Mouse (Mus musculus) neural tube, embryonic 12.5 days (tissue): ENCODE measurements around the gene Rbx1. TPM values are rescaled to one million over a fixed set of nuclear protein-coding genes. Genes with fewer than 3 reads are reported as not detected.

Source experiments
- ATAC-seq: fragments of 200-750 bp; cut with Nextera tagmentation; 2 replicates; pipeline ENCODE4 v1.8.0; 2017; ENCODE audit warnings: low read depth, mild to moderate bottlenecking, moderate TSS enrichment, moderate library complexity; ENCODE audit not compliant: low FRiP score
- H3K27ac ChIP-seq: fragments of 300-500 bp; sonication (generic); 2 replicates; pipeline ENCODE4 v1.5.1; 2016
- H3K27me3 ChIP-seq: fragments of 300-500 bp; sonication (generic); replicated peaks from 2 replicates; pipeline ENCODE4 v1.6.1; 2016; ENCODE audit warnings: mild to moderate bottlenecking
- H3K36me3 ChIP-seq: fragments of 300-500 bp; sonication (generic); 2 replicates; pipeline ENCODE4 v1.6.1; 2016; ENCODE audit warnings: mild to moderate bottlenecking
- H3K4me1 ChIP-seq: fragments of 300-500 bp; sonication (generic); 2 replicates; pipeline ENCODE4 v1.6.1; 2016
- H3K4me2 ChIP-seq: fragments of 300-500 bp; sonication (generic); replicated peaks from 2 replicates; pipeline ENCODE4 v1.6.1; 2016; ENCODE audit warnings: mild to moderate bottlenecking
- H3K4me3 ChIP-seq: fragments of 300-500 bp; sonication (generic); 2 replicates; pipeline ENCODE4 v1.5.1; 2016
- H3K9ac ChIP-seq: fragments of 300-500 bp; sonication (generic); 2 replicates; pipeline ENCODE4 v1.6.1; 2016; ENCODE audit warnings: mild to moderate bottlenecking
- H3K9me3 ChIP-seq: fragments of 300-500 bp; sonication (generic); 2 replicates; pipeline ENCODE4 v1.6.1; 2016; ENCODE audit warnings: mild to moderate bottlenecking
- WGBS: fragments of 180-500 bp; shearing (Covaris S2); methylation state at CpG from one replicate; pipeline ENCODE4 v1.1.7; 2016; 5-methylcytosine and 5-hydroxymethylcytosine counted together
- polyA plus RNA-seq: library from polyadenylated mRNA; unstranded; fragments of >200 nt; fragmentation: Nextera tagmentation; extraction: Ambion mirVana; gene quantifications from 2 replicates; pipeline ENCODE4 v1.2.1, GENCODE M21; 2016

The Rbx1 gene
- polyA plus RNA-seq, 1 experiment from 2014 or later: 477 TPM

DNA sequence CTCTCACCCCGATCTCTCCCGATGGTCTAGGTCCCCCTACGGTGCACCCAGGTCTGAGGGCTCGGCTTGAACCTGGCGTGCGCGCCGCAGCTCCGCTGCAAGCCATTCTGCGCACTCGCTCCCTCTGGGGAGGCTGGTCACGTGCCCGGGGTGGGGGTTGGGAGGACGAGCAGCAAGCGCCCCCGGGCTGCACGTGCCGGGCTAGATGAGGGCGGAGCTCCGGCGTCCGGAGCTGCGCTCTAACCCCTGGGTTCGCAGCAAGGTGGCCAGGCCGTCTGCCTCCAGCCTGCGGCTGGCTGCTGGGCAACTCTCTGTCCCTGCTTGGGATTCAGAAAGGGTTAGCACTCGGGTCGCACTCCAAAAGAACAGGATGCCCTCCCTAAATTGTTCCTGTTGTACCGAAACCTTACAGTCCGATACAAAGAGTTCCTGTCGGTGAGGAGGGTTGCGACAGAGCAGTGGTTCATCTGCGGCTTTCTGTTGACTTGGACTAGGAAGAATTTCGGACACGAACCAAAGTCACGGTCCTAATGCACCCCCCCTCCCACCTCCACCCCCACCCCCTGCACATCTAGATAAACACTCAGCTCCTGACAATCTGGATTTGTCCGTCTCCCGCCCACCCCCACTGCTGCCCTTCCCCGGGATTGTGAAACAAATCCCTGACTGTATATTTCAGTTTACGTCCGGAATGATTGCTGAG, 57.2 kb downstream of the Rbx1 start:
- Histone ChIP-seq H3K36me3 (no peaks in the 10 kb centered on the region), H3K4me1 (peaks cover 4% of the 10 kb centered on the region; the same call in 1 of the 2 replicates), H3K9me3 (no peaks in the 10 kb centered on the region), H3K27ac (peak overlapping the region; percentile 47; the same call in 1 of the 2 replicates), H3K27me3 (no peaks in the 10 kb centered on the region; the same call in 1 of the 2 replicates), H3K9ac (peak overlapping the region; percentile 68), H3K4me2 (peak overlapping the region; percentile 95), H3K4me3 (peak overlapping the region; percentile 45)
- peak; percentile 95 for ATAC-seq
- under 1% methylated on average over 41 of the region's 41 CpGs for whole genome bisulfite sequencing

DNA sequence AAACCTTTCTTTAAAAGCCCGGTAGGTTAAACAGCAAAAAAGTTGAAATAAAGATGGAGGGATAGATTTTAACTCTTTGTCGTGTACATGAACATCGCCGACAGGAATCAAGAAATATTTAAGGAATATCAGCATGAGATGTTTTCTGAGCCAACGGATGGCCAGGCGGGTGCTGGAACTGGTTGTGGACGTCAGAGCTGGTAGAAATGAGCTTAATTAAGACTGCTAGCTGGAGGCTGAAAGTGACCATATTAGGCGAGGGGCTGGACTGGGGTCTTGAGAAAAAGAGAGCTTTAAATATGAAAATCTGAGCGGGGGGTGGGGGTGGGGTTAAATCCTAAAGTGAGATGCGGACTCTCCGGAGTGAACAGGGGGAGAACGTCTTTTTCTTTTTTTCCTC, 57.8 kb downstream of the Rbx1 start:
- peak overlapping the region; percentile 68; the same call in 1 of the 2 replicates for H3K9ac ChIP-seq
- H3K4me1 ChIP-seq: peaks cover 4% of the 10 kb centered on the region; the same call in 1 of the 2 replicates
- peak overlapping the region; percentile 95 for H3K4me2 ChIP-seq
- H3K36me3 ChIP-seq: no peaks in the 10 kb centered on the region
- H3K9me3 ChIP-seq: no peaks in the 10 kb centered on the region
- ATAC-seq: no peak
- H3K4me3 ChIP-seq: peak overlapping the region; percentile 45
- 2% methylated on average over 12 of the region's 12 CpGs for WGBS
- H3K27ac ChIP-seq: no peak overlapping the region
- H3K27me3 ChIP-seq: no peaks in the 10 kb centered on the region; the same call in 1 of the 2 replicates

Other genes starting within 250 kb of the Rbx1 start
- gene Mchr1, start 230.8 kb upstream of the Rbx1 start, polyA plus RNA-seq: 1.1 and 1.3 TPM in 2 replicates
- 112 and 119 TPM in 2 replicates for gene Slc25a17, start 105.5 kb upstream of the Rbx1 start, polyA plus RNA-seq
- gene St13, start 66.2 kb upstream of the Rbx1 start, polyA plus RNA-seq: 190 and 196 TPM in 2 replicates
- 9.7 TPM in 2 replicates for gene Xpnpep3, start 66.2 kb upstream of the Rbx1 start, polyA plus RNA-seq
- gene Dnajb7, start 58.0 kb upstream of the Rbx1 start, polyA plus RNA-seq: 1.9 and 2.0 TPM in 2 replicates
- 23.8 and 30.7 TPM in 2 replicates for gene Ep300, start 119.1 kb downstream of the Rbx1 start, polyA plus RNA-seq
- gene L3mbtl2, start 197.6 kb downstream of the Rbx1 start, polyA plus RNA-seq: 27.8 and 28.5 TPM in 2 replicates
- gene Chadl, start 231.0 kb downstream of the Rbx1 start, polyA plus RNA-seq: 5.9 and 6.4 TPM in 2 replicates